Mouse (Mus musculus) neural tube, embryonic 12.5 days (tissue): Measurements from ENCODE around the gene Bmpr1b. TPM values are rescaled to one million over a fixed set of nuclear protein-coding genes. Genes with fewer than 3 reads are reported as not detected.

Source experiments
- ATAC-seq: fragments of 200-750 bp; cut with Nextera tagmentation; 2 replicates; pipeline ENCODE4 v1.8.0; 2017; ENCODE audit warnings: low read depth, mild to moderate bottlenecking, moderate TSS enrichment, moderate library complexity; ENCODE audit not compliant: low FRiP score
- H3K27ac ChIP-seq: fragments of 300-500 bp; sonication (generic); 2 replicates; pipeline ENCODE4 v1.5.1; 2016
- H3K27me3 ChIP-seq: fragments of 300-500 bp; sonication (generic); replicated peaks from 2 replicates; pipeline ENCODE4 v1.6.1; 2016; ENCODE audit warnings: mild to moderate bottlenecking
- H3K36me3 ChIP-seq: fragments of 300-500 bp; sonication (generic); 2 replicates; pipeline ENCODE4 v1.6.1; 2016; ENCODE audit warnings: mild to moderate bottlenecking
- H3K4me1 ChIP-seq: fragments of 300-500 bp; sonication (generic); 2 replicates; pipeline ENCODE4 v1.6.1; 2016
- H3K4me2 ChIP-seq: fragments of 300-500 bp; sonication (generic); replicated peaks from 2 replicates; pipeline ENCODE4 v1.6.1; 2016; ENCODE audit warnings: mild to moderate bottlenecking
- H3K4me3 ChIP-seq: fragments of 300-500 bp; sonication (generic); 2 replicates; pipeline ENCODE4 v1.5.1; 2016
- H3K9ac ChIP-seq: fragments of 300-500 bp; sonication (generic); 2 replicates; pipeline ENCODE4 v1.6.1; 2016; ENCODE audit warnings: mild to moderate bottlenecking
- H3K9me3 ChIP-seq: fragments of 300-500 bp; sonication (generic); 2 replicates; pipeline ENCODE4 v1.6.1; 2016; ENCODE audit warnings: mild to moderate bottlenecking
- WGBS: fragments of 180-500 bp; shearing (Covaris S2); methylation state at CpG from one replicate; pipeline ENCODE4 v1.1.7; 2016; 5-methylcytosine and 5-hydroxymethylcytosine counted together
- polyA plus RNA-seq: library from polyadenylated mRNA; unstranded; fragments of >200 nt; fragmentation: Nextera tagmentation; extraction: Ambion mirVana; gene quantifications from 2 replicates; pipeline ENCODE4 v1.2.1, GENCODE M21; 2016

Gene Bmpr1b
- polyA plus RNA-seq, 1 experiment from 2014 or later = 12.6 TPM

DNA sequence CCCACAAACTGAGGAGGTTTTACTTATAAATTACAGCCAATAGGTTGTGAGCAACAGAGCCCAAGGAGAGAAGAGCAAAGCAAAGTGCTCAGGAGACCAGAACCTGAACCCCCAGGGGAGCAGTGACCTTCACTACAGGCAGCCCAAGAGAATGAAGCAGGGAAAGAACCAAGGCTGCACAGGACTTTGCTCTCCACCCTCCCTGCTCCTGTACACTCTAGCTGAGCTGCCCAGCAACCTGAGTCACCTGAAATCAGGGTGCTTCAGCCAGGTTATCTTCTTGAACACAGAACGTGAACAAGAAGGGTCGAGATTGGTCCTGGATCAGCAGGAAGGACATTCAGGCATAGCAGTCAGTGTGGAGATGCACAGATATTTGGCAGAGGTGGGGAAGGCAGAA lies 5.3 kb downstream of the Bmpr1b start:
- Histone ChIP-seq H3K4me1 (no peaks in the 10 kb centered on the region), H3K27me3 (no peaks in the 10 kb centered on the region), H3K4me3 (no peak overlapping the region), H3K9me3 (no peaks in the 10 kb centered on the region), H3K9ac (no peak overlapping the region), H3K36me3 (no peaks in the 10 kb centered on the region), H3K4me2 (no peak overlapping the region), H3K27ac (no peak overlapping the region)
- WGBS = 84% methylated on average over 2 of the region's 2 CpGs
- no peak for ATAC-seq

DNA sequence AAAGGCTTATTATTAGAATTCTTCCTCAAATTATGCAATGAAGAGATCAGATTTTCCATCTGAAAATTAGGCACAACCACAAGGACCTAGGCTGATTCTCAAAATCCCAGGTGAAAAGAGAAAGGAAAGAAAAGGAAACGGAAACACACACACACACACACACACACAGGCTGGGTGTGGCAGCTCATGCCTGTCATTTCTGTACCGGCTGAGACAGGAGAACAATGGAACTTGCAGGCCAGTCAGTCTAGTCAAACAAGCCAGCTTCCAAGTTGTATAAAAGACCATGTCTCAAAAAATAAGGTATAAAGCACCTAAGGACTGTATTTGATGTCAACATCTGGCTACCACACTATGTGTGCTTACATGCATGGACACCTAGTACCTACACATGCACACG lies 7.8 kb downstream of the Bmpr1b start:
- Histone ChIP-seq H3K27me3 (no peaks in the 10 kb centered on the region), H3K9ac (no peak overlapping the region), H3K36me3 (no peaks in the 10 kb centered on the region), H3K4me1 (no peaks in the 10 kb centered on the region), H3K9me3 (no peaks in the 10 kb centered on the region), H3K27ac (no peak overlapping the region), H3K4me3 (no peak overlapping the region), H3K4me2 (no peak overlapping the region)
- WGBS = 89% methylated on average over 3 of the region's 3 CpGs
- ATAC-seq = no peak

- 94% methylated on average over 5 of the region's 5 CpGs for WGBS
- no peak for ATAC-seq
- no peak overlapping the region for H3K4me3 ChIP-seq
These were observed 17.2 kb downstream of the Bmpr1b start for GRCm38 (mm10) chr3:142151980-142152379.

DNA sequence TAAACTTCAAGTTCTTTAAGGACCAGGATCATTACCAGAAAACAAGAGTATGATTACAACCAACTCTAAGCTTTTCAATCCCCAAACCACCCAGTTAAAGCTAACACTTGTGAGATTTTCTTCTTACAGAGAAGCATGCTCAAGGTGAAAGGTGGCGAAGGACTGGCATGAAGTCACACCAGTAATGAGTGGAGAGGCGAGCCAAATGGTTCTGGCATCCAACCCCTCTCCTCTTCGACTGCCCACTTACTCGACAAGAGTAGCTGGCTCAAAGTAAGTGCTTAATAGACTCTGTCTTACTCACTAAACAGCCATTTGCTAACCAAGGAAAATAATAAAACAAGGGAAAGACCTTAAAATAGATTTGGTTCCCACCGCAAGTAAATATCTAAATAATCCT lies 30.4 kb downstream of the Bmpr1b start:
- Histone ChIP-seq H3K4me1 (no peaks in the 10 kb centered on the region), H3K4me2 (no peak overlapping the region), H3K4me3 (no peak overlapping the region), H3K27ac (no peak overlapping the region), H3K9ac (no peak overlapping the region), H3K27me3 (no peaks in the 10 kb centered on the region), H3K36me3 (no peaks in the 10 kb centered on the region), H3K9me3 (no peaks in the 10 kb centered on the region)
- no peak for ATAC-seq
- 84% methylated on average over 5 of the region's 5 CpGs for WGBS

More at GRCm38 (mm10) chr3:142151980-142152379, 17.2 kb downstream of the Bmpr1b start:
- H3K9me3 ChIP-seq = no peaks in the 10 kb centered on the region
- H3K4me2 ChIP-seq = no peak overlapping the region
- no peaks in the 10 kb centered on the region for H3K27me3 ChIP-seq
- H3K36me3 ChIP-seq = no peaks in the 10 kb centered on the region
- no peak overlapping the region for H3K9ac ChIP-seq
- H3K27ac ChIP-seq = no peak overlapping the region
- H3K4me1 ChIP-seq = no peaks in the 10 kb centered on the region

- Histone ChIP-seq H3K27ac (no peak overlapping the region), H3K9me3 (no peaks in the 10 kb centered on the region), H3K4me3 (no peak overlapping the region), H3K4me1 (peaks cover 7% of the 10 kb centered on the region), H3K9ac (no peak overlapping the region), H3K27me3 (no peaks in the 10 kb centered on the region), H3K4me2 (no peak overlapping the region), H3K36me3 (no peaks in the 10 kb centered on the region)
- no peak for ATAC-seq
- WGBS = 88% methylated on average over 1 of the region's 1 CpGs
These were observed 42.8 kb downstream of the Bmpr1b start for GRCm38 (mm10) chr3:142126379-142126778.

DNA sequence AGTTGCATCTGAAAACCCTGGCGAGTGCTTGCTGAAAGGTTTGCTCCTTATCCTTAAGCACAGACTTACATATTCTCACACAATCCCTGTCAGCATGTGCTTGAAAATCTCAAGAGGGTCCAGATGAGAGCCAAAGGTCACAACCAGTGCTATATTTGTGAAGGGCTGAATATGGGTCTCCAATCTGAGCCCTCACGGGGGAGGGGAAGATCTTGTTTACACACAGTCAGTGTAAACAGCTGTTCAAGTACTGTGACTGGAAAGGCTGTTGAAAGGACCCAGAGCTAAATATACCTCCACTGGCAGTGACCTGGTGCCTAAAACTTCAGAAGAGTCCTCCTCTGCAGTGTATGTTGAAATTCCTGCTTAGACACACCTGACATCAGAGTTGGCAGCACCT lies 43.7 kb downstream of the Bmpr1b start:
- Histone ChIP-seq H3K4me2 (no peak overlapping the region), H3K4me1 (peaks cover 7% of the 10 kb centered on the region), H3K4me3 (no peak overlapping the region), H3K27ac (no peak overlapping the region), H3K9me3 (no peaks in the 10 kb centered on the region), H3K9ac (no peak overlapping the region), H3K27me3 (no peaks in the 10 kb centered on the region), H3K36me3 (no peaks in the 10 kb centered on the region)
- WGBS = 76% methylated on average over 2 of the region's 2 CpGs
- ATAC-seq = no peak

GRCm38 (mm10) chr3:142124255-142124654 lies 45.0 kb downstream of the Bmpr1b start:
- Histone ChIP-seq H3K9me3 (no peaks in the 10 kb centered on the region), H3K9ac (no peak overlapping the region), H3K4me1 (peaks cover 7% of the 10 kb centered on the region), H3K27ac (no peak overlapping the region), H3K4me3 (no peak overlapping the region), H3K36me3 (no peaks in the 10 kb centered on the region), H3K27me3 (no peaks in the 10 kb centered on the region), H3K4me2 (no peak overlapping the region)
- 47% methylated on average over 6 of the region's 6 CpGs for WGBS
- ATAC-seq = no peak

- no peak for ATAC-seq
- H3K9me3 ChIP-seq = no peaks in the 10 kb centered on the region
- no peak overlapping the region for H3K27ac ChIP-seq
- peaks cover 7% of the 10 kb centered on the region for H3K4me1 ChIP-seq
- H3K9ac ChIP-seq = no peak overlapping the region
- H3K27me3 ChIP-seq = no peaks in the 10 kb centered on the region
- H3K36me3 ChIP-seq = no peaks in the 10 kb centered on the region
- H3K4me2 ChIP-seq = no peak overlapping the region
- no peak overlapping the region for H3K4me3 ChIP-seq
- 86% methylated on average over 5 of the region's 5 CpGs for WGBS
These were observed 46.8 kb downstream of the Bmpr1b start for GRCm38 (mm10) chr3:142122376-142122775.

DNA sequence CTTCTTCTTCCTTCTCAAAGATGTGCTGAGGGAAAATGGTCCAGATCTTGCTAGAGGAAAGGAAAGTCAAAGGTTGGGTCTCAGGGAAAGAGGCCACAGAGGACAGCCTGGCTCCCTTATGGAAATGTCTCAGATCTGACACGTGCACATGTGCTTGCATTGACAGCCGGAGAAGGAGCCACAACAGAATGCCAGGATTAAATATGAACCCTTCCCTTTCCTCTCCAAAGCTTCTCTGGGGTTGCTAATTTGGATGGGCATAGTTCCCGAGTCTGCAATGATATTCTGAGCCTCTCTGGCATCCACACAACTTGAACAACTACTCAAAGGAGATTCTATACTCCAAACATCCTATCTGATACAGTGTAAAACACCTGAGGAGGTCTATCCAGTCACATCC lies 48.4 kb downstream of the Bmpr1b start:
- Histone ChIP-seq H3K9ac (no peak overlapping the region), H3K4me2 (no peak overlapping the region), H3K27ac (no peak overlapping the region), H3K4me1 (peaks cover 7% of the 10 kb centered on the region), H3K36me3 (no peaks in the 10 kb centered on the region), H3K9me3 (no peaks in the 10 kb centered on the region), H3K27me3 (no peaks in the 10 kb centered on the region), H3K4me3 (no peak overlapping the region)
- WGBS = 76% methylated on average over 3 of the region's 3 CpGs
- ATAC-seq = no peak

GRCm38 (mm10) chr3:142114762-142115316 lies 54.4 kb downstream of the Bmpr1b start:
- no peak overlapping the region for H3K9ac ChIP-seq
- H3K27me3 ChIP-seq = no peaks in the 10 kb centered on the region
- H3K9me3 ChIP-seq = no peaks in the 10 kb centered on the region
- no peak overlapping the region for H3K27ac ChIP-seq
- peaks cover 3% of the 10 kb centered on the region; the same call in 1 of the 2 replicates for H3K4me1 ChIP-seq
- ATAC-seq = peak; percentile 48; the same call in 1 of the 2 replicates
- 34% methylated on average over 6 of the region's 6 CpGs for WGBS
- no peaks in the 10 kb centered on the region for H3K36me3 ChIP-seq
- H3K4me3 ChIP-seq = no peak overlapping the region
- H3K4me2 ChIP-seq = no peak overlapping the region

DNA sequence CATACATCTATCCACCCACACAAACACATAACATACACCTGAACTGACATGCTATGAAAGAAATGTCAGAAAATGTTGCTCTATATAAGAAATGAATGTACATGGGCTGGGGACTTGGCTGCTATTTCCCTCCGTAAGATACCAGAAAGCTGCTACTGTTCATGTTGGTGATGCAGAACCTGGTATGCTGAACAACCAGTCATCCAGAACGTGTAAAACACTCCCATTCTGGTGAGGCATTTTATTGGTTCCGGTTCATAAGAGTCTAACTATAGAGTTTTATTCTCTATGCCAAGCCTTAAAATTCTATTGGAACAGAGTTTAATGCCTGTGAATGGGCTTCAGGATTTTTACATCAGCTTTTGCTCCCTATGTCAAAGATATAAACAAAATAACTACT lies 55.0 kb downstream of the Bmpr1b start:
- Histone ChIP-seq H3K4me3 (no peak overlapping the region), H3K4me1 (peaks cover 3% of the 10 kb centered on the region; the same call in 1 of the 2 replicates), H3K36me3 (no peaks in the 10 kb centered on the region), H3K4me2 (no peak overlapping the region), H3K9ac (no peak overlapping the region), H3K27me3 (no peaks in the 10 kb centered on the region), H3K9me3 (no peaks in the 10 kb centered on the region), H3K27ac (no peak overlapping the region)
- no peak for ATAC-seq
- WGBS = 48% methylated on average over 3 of the region's 3 CpGs

GRCm38 (mm10) chr3:142113208-142113607 lies 56.0 kb downstream of the Bmpr1b start:
- Histone ChIP-seq H3K9me3 (no peaks in the 10 kb centered on the region), H3K4me2 (no peak overlapping the region), H3K27me3 (no peaks in the 10 kb centered on the region), H3K27ac (no peak overlapping the region), H3K4me1 (peaks cover 3% of the 10 kb centered on the region; the same call in 1 of the 2 replicates), H3K9ac (no peak overlapping the region), H3K36me3 (no peaks in the 10 kb centered on the region), H3K4me3 (no peak overlapping the region)
- no peak for ATAC-seq
- WGBS = 95% methylated on average over 4 of the region's 4 CpGs

DNA sequence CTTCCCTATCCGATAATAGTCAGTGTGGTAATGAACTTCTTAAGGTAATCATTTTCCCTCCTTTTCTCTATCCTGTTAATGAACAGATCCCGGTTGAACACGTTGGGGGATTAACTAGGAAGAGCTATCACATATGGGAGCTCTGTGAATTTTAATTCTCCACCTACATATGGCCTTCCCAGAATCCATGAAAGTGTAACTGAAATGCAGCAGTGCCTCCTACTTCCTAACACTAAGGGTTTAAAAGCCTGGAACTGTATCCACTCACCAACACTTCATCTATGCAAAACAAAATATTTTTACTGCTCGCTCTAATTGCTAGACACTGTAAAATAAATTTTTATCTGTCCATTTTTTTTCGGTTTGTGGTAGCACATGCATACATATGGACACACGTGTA lies 63.0 kb downstream of the Bmpr1b start:
- no peak overlapping the region for H3K27ac ChIP-seq
- H3K27me3 ChIP-seq = no peaks in the 10 kb centered on the region
- no peaks in the 10 kb centered on the region for H3K4me1 ChIP-seq
- no peak overlapping the region for H3K9ac ChIP-seq
- ATAC-seq = no peak
- WGBS = 85% methylated on average over 6 of the region's 6 CpGs
- no peak overlapping the region for H3K4me2 ChIP-seq
- H3K9me3 ChIP-seq = no peaks in the 10 kb centered on the region
- H3K36me3 ChIP-seq = no peaks in the 10 kb centered on the region
- no peak overlapping the region for H3K4me3 ChIP-seq
